ENCODE assay signal across 9 mouse cellular contexts in genomic region chr5:35244204-35244603, GRCm38 (mm10). TPM values are rescaled to one million over a fixed set of nuclear protein-coding genes. Genes with fewer than 3 reads are reported as not detected.
DNase-seq lines count a peak whose midpoint lies in the region; ATAC-seq and TF ChIP-seq lines count a peak whose summit lies in the region.
"Had no signal": no experiment of that assay in that cellular context is flagged by ENCODE, and none has a peak within 500 bp of the region (broad histone marks: within the 10 kb centered on the region; RNA-seq: fewer than 3 reads in every experiment).

No protein-coding gene starts in this region.

- DNase-seq in adrenal gland, postnatal 10 days = peak; percentile 15
- no peak for DNase-seq in adrenal gland, postnatal 14 days
- no peak for DNase-seq in liver, embryonic 14.5 days (ENCODE audit: low read depth in 3 of 3, low spot score in 3 of 3)
- peak; percentile 2 for DNase-seq in lung, postnatal 14 days
- no peak for DNase-seq in ovary, adult 18-20 months (ENCODE audit: low spot score)
- no peak for DNase-seq in forebrain, embryonic 11.5 days (ENCODE audit: low spot score)

- no peaks in the 10 kb centered on the region for H3K4me1 ChIP-seq in liver, embryonic 14.5 days (replicated peaks; ENCODE audit: control insufficient read depth in 2 of 2, insufficient read depth in 2 of 2, low read length in 1 of 2)
- H3K4me1 ChIP-seq in liver, embryonic 12.5 days = no peaks in the 10 kb centered on the region
- H3K4me1 ChIP-seq in cortical plate, adult 2 months (ENCODE audit: control insufficient read depth, insufficient read depth, low read length) = no peaks in the 10 kb centered on the region
- 0 out of 2 replicates have a peak, but pooled peaks cover 2% of the 10 kb centered on the region for H3K4me1 ChIP-seq in forebrain, embryonic 11.5 days (replicated peaks; ENCODE audit: control insufficient read depth, insufficient read depth, low read length)

- peak; percentile 44 for TF ChIP-seq CTCF in liver, embryonic 14.5 days (IDR thresholded peaks at IDR 0.05; ENCODE audit: low read depth)
- peak; percentile 45 for TF ChIP-seq CTCF in cortical plate, adult 2 months (IDR thresholded peaks at IDR 0.05; ENCODE audit: extremely low read depth, insufficient read depth, low read length)

- TF ChIP-seq POLR2A in cortical plate, adult 2 months (IDR thresholded peaks at IDR 0.05; ENCODE audit: extremely low read depth, insufficient read depth, low read length) = no peak

- no peaks in the 10 kb centered on the region for H3K27me3 ChIP-seq in liver, embryonic 14.5 days (ENCODE audit: control insufficient read depth, insufficient read depth, low read length)
- 0 out of 2 replicates have a peak, but pooled peaks cover 3% of the 10 kb centered on the region for H3K27me3 ChIP-seq in liver, embryonic 12.5 days (replicated peaks)
- H3K27me3 ChIP-seq in forebrain, embryonic 11.5 days (ENCODE audit: control insufficient read depth, insufficient read depth, low read length) = no peaks in the 10 kb centered on the region

- H3K36me3 ChIP-seq in liver, embryonic 14.5 days (replicated peaks; ENCODE audit: control insufficient read depth, insufficient read depth, low read depth) = no peaks in the 10 kb centered on the region
- H3K36me3 ChIP-seq in liver, embryonic 12.5 days = no peaks in the 10 kb centered on the region
- H3K36me3 ChIP-seq in forebrain, embryonic 11.5 days (ENCODE audit: control insufficient read depth, insufficient read depth, low read length) = no peaks in the 10 kb centered on the region

- TF ChIP-seq EP300 in liver, embryonic 14.5 days (IDR thresholded peaks at IDR 0.05; ENCODE audit: low read depth) = no peak

- no peak overlapping the region for H3K4me3 ChIP-seq in liver, embryonic 14.5 days (ENCODE audit: insufficient read depth in 1 of 2, low read depth in 2 of 2, low read length in 2 of 2)
- no peak overlapping the region for H3K4me3 ChIP-seq in liver, embryonic 12.5 days
- H3K4me3 ChIP-seq in cortical plate, adult 2 months (ENCODE audit: insufficient read depth, low read length) = no peak overlapping the region
- no peak overlapping the region for H3K4me3 ChIP-seq in forebrain, embryonic 11.5 days (ENCODE audit: low read depth, low read length)

- no peak overlapping the region for H3K9ac ChIP-seq in liver, embryonic 14.5 days (replicated peaks)
- no peak overlapping the region for H3K9ac ChIP-seq in liver, embryonic 12.5 days
- no peak overlapping the region for H3K9ac ChIP-seq in forebrain, embryonic 11.5 days (ENCODE audit: low read length)

- H3K4me2 ChIP-seq in liver, embryonic 14.5 days (ENCODE audit: low read depth) = no peak overlapping the region
- H3K4me2 ChIP-seq in liver, embryonic 12.5 days = no peak overlapping the region
- H3K4me2 ChIP-seq in forebrain, embryonic 11.5 days (ENCODE audit: low read depth, low read length, severe bottlenecking) = no peak overlapping the region

- WGBS in liver, embryonic 14.5 days (ENCODE audit: insufficient replicate concordance) = 3% methylated on average over 1 of the region's 1 CpGs
- WGBS in liver, embryonic 12.5 days (ENCODE audit: insufficient replicate concordance) = 13% methylated on average over 1 of the region's 1 CpGs
- 4% methylated on average over 1 of the region's 1 CpGs for WGBS in forebrain, embryonic 11.5 days

- no peaks in the 10 kb centered on the region for H3K9me3 ChIP-seq in liver, embryonic 14.5 days (ENCODE audit: control insufficient read depth, low read length)
- no peaks in the 10 kb centered on the region for H3K9me3 ChIP-seq in liver, embryonic 12.5 days (replicated peaks)
- no peaks in the 10 kb centered on the region for H3K9me3 ChIP-seq in forebrain, embryonic 11.5 days (ENCODE audit: control insufficient read depth, low read length)

- H3K27ac ChIP-seq in liver, embryonic 14.5 days = no peak overlapping the region
- no peak overlapping the region for H3K27ac ChIP-seq in liver, embryonic 12.5 days
- H3K27ac ChIP-seq in cortical plate, adult 2 months (ENCODE audit: insufficient read depth, low read length) = no peak overlapping the region
- no peak overlapping the region for H3K27ac ChIP-seq in forebrain, embryonic 11.5 days (ENCODE audit: low read depth, low read length)

- ATAC-seq in liver, embryonic 14.5 days (ENCODE audit: insufficient read depth) = no peak
- ATAC-seq in liver, embryonic 12.5 days = no peak
- no peak for ATAC-seq in forebrain, embryonic 11.5 days (replicated peaks; ENCODE audit: low FRiP score)

RNA-seq across cellular contexts. Expression of gene Adra2c, which starts 33.9 kb away (rescaled TPM):
- 1 to 10 TPM in 1 of 2 experiments, under 1 TPM in 1; 0.69 to 1.2 TPM for total RNA-seq in adrenal gland, postnatal 10 days (2021)
- 0.30 and 0.83 TPM in 2 replicates for total RNA-seq in adrenal gland, postnatal 14 days (2021)
- polyA plus RNA-seq in liver, embryonic 14.5 days (2012; rRNA removed) = 0.02 TPM in 1 of 2 replicates, not detected in the other
- polyA plus RNA-seq in liver, embryonic 14.5 days (2014; fragmentation: Nextera tagmentation; extraction: Ambion mirVana) = not detected in 2 replicates
- 0.06 TPM in 1 of 2 replicates, not detected in the other for polyA plus RNA-seq in liver, embryonic 12.5 days (2016; fragmentation: Nextera tagmentation; extraction: Ambion mirVana)
- 12.9 and 13.2 TPM in 2 replicates for polyA plus RNA-seq in cortical plate, adult 2 months (2012; rRNA removed)
- 0.05 TPM in 1 of 2 replicates, not detected in the other for polyA plus RNA-seq in forebrain, embryonic 11.5 days (2014; fragmentation: Nextera tagmentation; extraction: Ambion mirVana)
- polyA plus RNA-seq: C2C12 had no signal

Comparison
In these comparisons a context has a peak if more than half of its experiments do, and no peak if none do; other contexts are left out.
1. DNase-seq: peak in adrenal gland, postnatal 10 days (single experiment) and lung, postnatal 14 days (single experiment); none in adrenal gland, postnatal 14 days (single experiment), liver, embryonic 14.5 days (0 of 3), ovary, adult 18-20 months (single experiment) and forebrain, embryonic 11.5 days (single experiment).
2. RNA of gene Adra2c, which starts 33.9 kb away (polyA plus RNA-seq): 12.9 to 13.2 TPM in cortical plate, adult 2 months; 0.06 TPM in liver, embryonic 12.5 days, 0.05 TPM in forebrain, embryonic 11.5 days and 0.02 TPM in liver, embryonic 14.5 days; every median in the first group is over 10 times any median in the second.